Mouse (Mus musculus): ENCODE measurements around the gene Psmf1.

The Psmf1 gene

DNA sequence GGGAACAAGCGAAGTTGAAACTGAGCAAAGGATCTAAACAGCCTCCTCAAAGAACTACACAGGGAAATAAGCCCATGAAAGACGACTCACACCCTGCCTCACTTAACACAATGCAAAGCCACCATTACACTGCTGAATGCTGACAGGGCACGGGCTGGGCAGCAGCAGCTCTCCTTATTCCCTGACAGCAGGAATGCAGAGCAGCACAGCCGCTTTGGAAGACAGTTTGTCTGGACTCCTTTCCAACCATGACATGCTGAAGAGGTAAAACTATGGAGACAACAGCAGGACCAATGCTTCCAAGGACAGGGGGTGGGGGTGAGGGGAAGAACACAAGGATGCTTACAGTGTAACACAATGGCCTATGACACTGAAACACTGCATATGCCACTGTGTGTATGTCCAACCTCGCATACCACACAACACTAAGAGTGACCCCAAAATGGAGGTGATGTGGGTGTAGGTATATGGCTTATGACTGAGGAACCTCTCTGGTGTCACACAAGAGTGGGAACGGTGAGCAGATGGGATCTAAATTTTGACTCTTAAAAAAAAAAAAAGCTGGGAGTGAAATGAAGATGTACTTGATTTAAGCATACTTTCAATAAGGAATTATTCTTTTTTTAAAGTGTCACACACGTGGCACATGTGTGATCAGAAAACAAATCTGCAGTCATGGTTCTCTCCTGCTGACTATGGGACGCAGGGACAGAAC lies 10.7 kb downstream of the Psmf1 start:
- no peak for DNase-seq

DNA sequence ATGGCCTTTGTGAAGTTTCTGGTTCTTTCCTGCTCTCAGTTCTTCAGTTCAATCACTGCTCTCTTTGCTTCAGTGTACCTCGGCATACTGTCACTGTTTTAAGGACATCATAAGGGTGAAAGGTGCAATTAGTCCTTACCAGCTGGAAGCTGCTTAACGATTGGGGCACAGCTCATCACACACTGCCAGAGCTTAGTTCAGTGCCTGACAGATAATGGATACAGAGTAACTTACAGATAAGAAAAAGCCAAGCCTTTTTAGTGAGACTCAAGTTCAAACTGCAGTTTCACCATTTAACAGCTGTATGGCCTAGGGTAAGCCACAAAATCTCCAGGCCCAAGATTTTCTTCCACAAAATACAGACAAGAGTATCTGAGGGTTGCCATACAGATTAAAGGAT lies 19.9 kb downstream of the Psmf1 start:
- DNase-seq: no peak

DNA sequence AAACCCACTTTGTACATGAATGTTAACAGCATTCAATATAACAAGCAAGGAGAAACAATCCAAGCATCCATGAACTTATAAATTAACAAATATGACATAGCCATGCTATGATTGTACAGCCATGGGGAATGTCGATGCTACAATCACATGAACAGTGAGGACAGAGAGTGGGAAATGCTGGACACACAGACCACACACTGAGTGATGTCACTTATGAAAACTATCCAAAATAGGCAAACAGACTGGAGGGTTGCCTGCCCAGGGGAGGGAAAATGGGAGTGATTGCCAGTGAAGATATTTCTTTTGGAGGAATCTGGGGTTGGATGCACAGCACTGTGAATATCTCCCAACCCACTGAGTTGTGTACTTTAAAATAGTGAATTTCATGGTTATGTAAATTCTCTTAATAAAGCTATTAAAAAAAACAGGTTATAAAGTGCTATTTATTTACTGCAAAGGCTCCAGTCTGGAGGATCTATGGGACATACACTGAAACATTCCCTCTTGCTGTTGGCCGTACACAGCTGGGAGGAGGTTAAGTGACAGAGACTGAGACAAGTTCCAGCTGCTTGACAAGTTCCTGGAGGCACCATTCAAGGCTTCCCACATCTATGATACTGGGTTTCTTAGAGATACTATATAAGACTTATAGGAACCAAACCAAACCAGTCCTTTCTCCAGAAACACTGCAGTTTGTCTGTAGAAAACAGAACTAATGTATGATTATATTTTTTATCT lies 27.5 kb downstream of the Psmf1 start:
- DNase-seq: no peak

DNA sequence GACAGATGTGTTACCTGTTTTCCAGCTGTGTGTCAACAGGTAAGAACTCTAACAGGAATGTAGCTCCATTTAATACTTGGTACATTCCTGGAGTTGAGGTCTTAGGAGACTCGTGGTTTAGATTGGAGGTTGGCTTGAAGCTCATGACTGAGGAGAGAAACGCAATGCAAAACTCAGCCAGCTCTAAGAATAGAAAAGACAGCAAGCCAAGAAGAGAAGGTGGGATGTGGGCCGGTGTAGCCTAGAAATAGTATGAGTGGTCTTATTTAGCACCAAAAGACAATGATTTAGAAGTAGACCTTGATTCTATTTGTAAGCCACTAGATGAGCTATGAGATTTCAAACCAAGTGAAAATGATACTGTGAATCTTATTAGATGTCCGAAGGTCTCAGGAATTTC lies 28.5 kb downstream of the Psmf1 start:
- DNase-seq: no peak

DNA sequence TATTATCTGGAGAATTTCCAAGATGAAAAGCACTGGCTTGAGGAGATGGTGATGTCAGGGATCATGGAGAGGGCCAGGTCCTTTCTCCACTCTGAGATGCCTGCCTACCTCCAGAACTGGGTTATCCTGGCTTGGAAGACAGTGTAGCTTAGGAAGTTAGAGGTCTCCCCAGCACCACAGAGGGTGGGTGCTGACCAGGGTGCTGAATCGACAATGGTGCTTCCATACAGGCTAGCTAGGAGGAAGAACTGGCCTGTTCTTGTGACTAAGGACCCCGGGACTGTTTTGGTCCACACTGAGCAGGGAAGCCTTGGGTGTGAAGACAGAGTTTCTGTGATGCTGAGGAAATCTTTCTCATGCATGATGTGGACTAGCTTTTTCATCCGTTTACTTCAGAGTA lies 31.3 kb downstream of the Psmf1 start:
- DNase-seq: no peak

DNA sequence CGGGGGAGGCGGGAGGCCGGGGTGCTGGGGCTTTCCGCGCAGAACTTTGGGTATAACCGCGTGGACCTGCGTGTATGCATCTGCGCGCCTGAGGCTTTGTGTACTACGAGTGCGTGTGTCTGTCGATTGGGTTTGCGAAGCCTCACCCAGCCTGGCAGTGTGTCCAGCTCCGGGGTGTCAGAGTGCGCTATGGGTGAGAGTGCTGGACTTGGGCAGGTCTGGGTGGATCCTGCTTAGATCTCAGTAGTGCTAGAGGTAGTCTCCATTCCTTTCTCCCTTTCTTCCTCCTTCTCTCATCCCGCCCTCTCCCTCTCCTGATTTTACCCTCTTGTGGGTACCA lies 41.2 kb downstream of the Psmf1 start:
- DNase-seq: no peak

DNA sequence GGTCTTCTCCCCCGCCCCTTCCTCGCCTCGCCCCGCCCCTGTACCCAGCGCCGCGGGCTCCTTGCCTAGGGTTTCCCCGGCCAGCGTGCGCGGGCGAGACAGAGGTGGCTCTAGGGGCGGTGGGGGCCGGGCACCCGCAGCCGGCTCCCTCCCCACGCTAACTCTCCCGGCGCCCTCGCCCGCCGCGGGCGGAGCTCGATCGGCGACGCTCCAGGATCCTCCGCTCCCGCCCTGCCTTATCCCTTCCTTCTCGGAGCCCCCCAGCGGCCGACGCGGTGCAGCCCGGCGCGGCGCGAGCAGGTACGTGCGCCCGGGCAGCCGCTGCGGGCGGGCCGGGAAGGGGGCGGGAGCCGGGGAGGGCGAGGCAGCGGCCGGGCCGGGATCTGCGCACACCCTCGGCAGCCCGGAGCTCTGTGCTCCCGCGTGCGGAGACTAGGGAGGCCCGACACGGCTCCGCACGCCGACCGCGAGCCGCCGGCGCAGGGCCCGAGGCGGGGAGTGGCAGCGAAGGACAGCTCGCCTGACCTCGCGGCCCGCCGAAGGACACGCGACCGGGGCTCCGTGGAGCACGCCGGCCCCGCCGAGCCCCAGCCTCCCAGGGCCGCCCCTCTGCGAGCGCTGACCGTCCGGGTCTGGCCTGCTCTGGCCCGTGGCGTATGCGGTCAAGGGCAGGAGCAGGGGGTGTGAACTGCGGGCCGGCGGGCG lies 41.7 kb downstream of the Psmf1 start:
- DNase-seq: no peak

DNA sequence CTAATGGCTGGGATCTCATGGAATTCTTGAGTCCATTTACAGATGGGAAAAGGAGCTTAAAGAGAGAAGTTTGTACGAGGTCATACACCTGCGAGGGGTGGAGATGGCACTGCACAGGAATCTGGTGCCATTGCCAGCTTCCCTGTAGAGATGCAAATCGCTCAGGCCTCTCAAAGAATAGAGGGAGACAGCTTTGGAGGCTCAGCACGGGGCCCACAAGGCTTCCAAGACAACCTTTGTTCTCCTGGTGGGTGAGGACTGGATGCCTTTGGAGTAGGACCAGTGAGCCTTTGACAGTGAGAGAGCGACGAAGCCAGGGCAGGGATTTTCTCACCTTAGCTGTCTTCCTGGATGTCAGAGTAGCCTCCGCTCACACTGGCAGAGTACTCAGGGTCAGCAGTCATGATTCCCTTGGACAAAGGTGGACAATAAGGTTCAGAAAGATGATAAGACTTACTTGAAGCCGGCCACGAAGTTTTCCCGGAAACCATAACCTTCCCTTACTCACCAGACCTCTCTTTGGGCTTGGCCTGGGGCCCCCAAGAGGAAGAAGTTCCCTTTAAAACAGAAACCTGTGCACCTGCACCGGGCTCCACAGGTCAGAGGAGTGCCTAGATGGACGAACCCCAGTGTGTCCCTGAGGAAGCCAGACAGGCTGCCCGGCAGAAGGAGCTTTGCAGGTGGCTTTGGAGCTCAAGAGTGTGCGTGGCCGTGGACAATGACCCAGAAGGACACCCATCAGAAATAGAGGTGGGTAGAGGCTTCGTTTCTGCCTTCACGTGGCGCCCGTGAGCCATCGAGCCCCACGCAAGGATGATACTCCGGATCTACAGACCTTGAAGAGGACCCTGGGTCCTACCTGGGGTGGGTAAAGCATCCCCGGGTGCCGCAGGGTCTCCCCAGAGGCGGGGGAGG lies 42.5 kb downstream of the Psmf1 start, which contains the start of gene Tmem74b:
Tmem74b (plus strand) TSS at position 778 of the 915 bp plus-strand sequence.
- DNase-seq: no peak

DNA sequence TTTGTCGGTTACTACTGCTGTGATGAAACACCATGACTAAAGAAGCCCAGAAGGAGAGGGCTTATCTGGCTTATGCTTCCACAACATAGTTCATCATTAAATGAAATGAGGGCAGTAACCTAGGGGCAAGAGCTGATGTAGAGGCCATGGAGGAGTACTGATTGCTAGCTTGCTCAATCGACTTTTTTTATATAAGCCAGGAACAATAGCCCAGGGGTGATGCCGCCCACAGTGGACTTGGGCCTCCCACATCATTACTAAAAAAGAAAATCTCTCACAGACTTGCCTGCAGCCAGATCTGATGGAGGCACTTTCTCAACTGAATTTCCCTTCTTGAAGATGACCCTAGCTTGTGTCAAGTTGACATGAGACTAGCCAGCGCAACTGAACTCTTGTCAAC lies 61.0 kb downstream of the Psmf1 start:
- DNase-seq: no peak

DNA sequence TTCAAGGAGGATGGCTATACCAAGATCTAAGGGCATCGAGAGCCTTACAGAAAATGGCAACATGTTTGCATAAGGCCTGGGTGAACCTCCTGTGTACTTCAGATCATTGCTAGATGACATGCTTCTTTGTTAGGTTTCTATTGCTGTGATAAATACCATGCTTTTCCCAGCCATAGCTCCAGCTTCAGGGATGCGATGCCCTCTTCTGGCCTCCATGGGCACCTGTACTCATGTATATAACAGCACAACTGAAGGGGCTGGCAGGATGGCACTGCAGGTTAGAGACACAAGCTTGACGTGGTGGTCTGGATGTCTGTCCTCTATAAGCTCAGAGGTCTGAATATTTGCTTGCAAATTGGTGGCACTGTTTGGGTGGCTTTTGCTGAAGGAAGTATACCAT lies 61.6 kb downstream of the Psmf1 start:
- DNase-seq: peak; percentile 23

DNA sequence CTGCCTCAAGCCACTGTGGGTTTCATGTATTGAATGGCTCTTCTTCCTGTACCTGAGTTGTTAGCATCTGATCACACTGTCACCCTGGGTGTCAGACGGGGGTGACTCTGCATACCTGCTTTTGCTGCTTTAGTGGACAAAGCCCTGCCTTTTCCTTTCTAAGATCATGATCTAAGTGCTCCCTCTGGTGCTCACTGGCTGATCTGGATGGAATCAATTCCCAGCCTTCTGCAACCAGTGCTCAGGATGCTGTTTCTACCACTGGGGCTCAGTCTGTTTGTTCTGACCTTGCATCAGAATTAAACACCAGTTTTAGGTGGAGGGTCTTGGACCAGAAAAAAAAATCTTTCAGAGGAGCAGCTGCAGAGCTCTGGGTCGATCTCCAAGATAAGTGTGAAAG lies 67.8 kb downstream of the Psmf1 start:
- DNase-seq: no peak

DNA sequence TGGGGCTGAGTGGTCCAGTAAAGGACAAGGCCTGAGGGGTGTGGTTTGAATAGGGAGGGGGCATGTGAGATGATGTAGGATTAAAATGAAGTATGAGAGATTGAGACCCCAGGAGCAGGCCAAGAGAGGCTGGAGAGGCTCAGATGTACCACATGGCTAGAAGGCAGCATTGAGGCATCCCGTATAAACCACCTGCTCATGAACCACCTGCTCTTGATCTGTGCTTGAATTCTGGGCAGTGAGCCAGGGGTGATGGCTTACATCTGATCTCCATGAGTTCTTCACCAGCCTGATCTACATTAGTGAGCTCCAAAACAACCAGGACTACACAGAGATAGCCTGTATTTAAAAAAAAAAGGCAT lies 73.0 kb downstream of the Psmf1 start:
- DNase-seq: no peak

DNA sequence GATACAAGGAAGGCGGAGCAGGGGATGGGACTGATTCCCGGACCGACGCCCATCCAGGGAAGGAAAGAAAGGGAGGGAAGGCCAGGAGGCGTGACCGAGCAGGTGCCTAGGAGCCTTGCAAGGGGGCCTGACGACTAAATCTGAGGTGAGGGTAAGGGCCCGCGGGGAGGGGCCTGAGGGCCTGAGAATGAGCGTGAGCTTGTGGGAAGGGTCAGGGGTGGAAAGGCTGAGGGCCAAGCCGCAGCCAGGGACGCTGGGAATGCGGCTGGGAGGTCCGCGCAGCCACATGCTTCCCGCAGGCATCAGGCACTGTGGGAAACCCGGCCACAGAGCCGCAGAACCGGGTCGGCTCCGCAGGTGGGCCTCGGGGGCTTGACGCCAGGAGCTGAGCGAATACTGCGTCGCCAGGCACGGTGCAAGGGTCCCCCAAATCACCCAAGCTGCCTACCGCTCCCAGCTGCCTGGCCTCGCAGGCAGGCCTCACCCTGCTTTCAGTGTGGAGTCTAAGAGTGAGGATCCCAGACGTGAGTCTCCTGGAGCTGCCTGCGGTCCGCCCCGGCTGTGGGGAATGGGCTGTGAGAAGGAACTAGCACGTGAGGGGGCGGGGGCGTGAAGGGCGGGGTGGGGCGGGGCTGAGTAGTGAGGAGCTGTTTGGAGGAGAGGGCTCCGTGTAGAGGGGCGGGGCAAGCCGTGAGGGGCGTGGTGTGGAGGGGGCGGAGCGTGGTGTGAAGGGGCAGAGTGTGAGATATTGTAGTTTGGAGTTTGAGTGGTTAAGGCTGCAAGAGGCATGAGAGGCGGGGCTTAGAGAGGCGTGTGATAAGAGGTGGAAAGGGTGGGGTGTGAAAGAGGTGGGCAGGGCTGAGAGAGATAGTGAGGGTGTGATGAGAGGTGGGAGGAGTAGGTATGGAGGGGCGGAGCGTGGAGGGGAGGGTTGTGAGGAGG lies 73.7 kb downstream of the Psmf1 start:
- no peak for DNase-seq

DNA sequence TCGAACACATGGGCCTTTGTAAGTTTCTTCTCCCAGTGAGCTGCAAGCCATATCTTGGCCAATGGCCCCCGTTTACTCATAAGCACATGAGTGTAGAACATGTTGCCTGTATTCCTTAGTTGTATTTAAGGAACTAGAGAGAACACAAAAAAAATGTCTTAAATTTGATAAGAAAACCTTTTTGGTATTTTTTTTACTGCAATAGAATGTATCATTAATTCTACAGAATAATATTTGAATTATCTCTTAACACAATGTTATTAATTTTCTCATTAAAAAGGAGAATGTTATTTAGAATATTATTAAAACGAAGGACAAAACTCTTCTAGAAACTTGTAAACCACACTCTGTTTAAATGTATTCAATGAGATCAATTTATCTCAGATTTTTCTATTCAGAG lies 75.6 kb downstream of the Psmf1 start, which contains the start of gene Rad21l:
Rad21l (minus strand) TSS at position 101 of the 400 bp plus-strand sequence.
- DNase-seq: no peak

All from thymus, postnatal 25 days (tissue).